Mouse (Mus musculus): ENCODE data around the gene Slc2a9.

Slc2a9 gene

GRCm38 (mm10) chr5:38502992-38503391, at the start of gene Slc2a9:
Gene Slc2a9 (minus strand): TSS chr5:38503143.
- DNase-seq (ENCODE audit: low read depth, low spot score), result no peak

GRCm38 (mm10) chr5:38552615-38553014, 49.7 kb upstream of the Slc2a9 start:
- no peak for DNase-seq (ENCODE audit: low read depth, low spot score)

- no peak for DNase-seq (ENCODE audit: low read depth, low spot score)
Measured at GRCm38 (mm10) chr5:38550221-38550768, 47.4 kb upstream of the Slc2a9 start.

GRCm38 (mm10) chr5:38549461-38549909, 46.5 kb upstream of the Slc2a9 start:
- DNase-seq (ENCODE audit: low read depth, low spot score), result no peak

GRCm38 (mm10) chr5:38547375-38547774, 44.4 kb upstream of the Slc2a9 start:
- DNase-seq (ENCODE audit: low read depth, low spot score), result no peak

GRCm38 (mm10) chr5:38544423-38545415, 41.8 kb upstream of the Slc2a9 start:
- no peak for DNase-seq (ENCODE audit: low read depth, low spot score)

- DNase-seq (ENCODE audit: low read depth, low spot score), result no peak
Measured at GRCm38 (mm10) chr5:38543496-38544217, 40.7 kb upstream of the Slc2a9 start.

GRCm38 (mm10) chr5:38541728-38542127, 38.8 kb upstream of the Slc2a9 start:
- no peak for DNase-seq (ENCODE audit: low read depth, low spot score)

- no peak for DNase-seq (ENCODE audit: low read depth, low spot score)
Measured at GRCm38 (mm10) chr5:38540898-38541297, 38.0 kb upstream of the Slc2a9 start.

- no peak for DNase-seq (ENCODE audit: low read depth, low spot score)
Measured at GRCm38 (mm10) chr5:38538508-38538907, 35.6 kb upstream of the Slc2a9 start.

- DNase-seq (ENCODE audit: low read depth, low spot score), result no peak
Measured at GRCm38 (mm10) chr5:38537845-38538244, 34.9 kb upstream of the Slc2a9 start.

GRCm38 (mm10) chr5:38536822-38537221, 33.9 kb upstream of the Slc2a9 start:
- no peak for DNase-seq (ENCODE audit: low read depth, low spot score)

GRCm38 (mm10) chr5:38532084-38532483, 29.1 kb upstream of the Slc2a9 start:
- DNase-seq (ENCODE audit: low read depth, low spot score), result peak; percentile 29

GRCm38 (mm10) chr5:38529724-38530428, 26.9 kb upstream of the Slc2a9 start:
- no peak for DNase-seq (ENCODE audit: low read depth, low spot score)

- no peak for DNase-seq (ENCODE audit: low read depth, low spot score)
Measured at GRCm38 (mm10) chr5:38522977-38523376, 20.0 kb upstream of the Slc2a9 start.

- DNase-seq (ENCODE audit: low read depth, low spot score), result no peak
Measured at GRCm38 (mm10) chr5:38520838-38521237, 17.9 kb upstream of the Slc2a9 start.

GRCm38 (mm10) chr5:38516267-38516666, 13.3 kb upstream of the Slc2a9 start:
- DNase-seq (ENCODE audit: low read depth, low spot score), result no peak

GRCm38 (mm10) chr5:38512991-38513390, 10.0 kb upstream of the Slc2a9 start:
- no peak for DNase-seq (ENCODE audit: low read depth, low spot score)

- DNase-seq (ENCODE audit: low read depth, low spot score), result no peak
Measured at GRCm38 (mm10) chr5:38509568-38509967, 6.6 kb upstream of the Slc2a9 start.

GRCm38 (mm10) chr5:38505435-38505765, 2.5 kb upstream of the Slc2a9 start:
- DNase-seq (ENCODE audit: low read depth, low spot score), result no peak

GRCm38 (mm10) chr5:38504747-38505434, 1.9 kb upstream of the Slc2a9 start:
- no peak for DNase-seq (ENCODE audit: low read depth, low spot score)

Measured in retina, adult 2 months (tissue).